Mouse (Mus musculus) heart, postnatal 0 days (tissue): ENCODE measurements at regions not wholly inside any gene's neighbourhood (a gene's known extent, or its start where the extent isn't known, plus 50 kb on each side); places are given as distances from the start of the nearest gene placed in this dataset.

Source experiments
- ATAC-seq: fragments of 200-750 bp; cut with Nextera tagmentation; 2 replicates; pipeline ENCODE4 v1.8.0; 2017; ENCODE audit warnings: low read depth, moderate number of reproducible peaks, moderate library complexity; ENCODE audit not compliant: insufficient read depth
- DNase-seq: peaks from one replicate; pipeline ENCODE4 v3.0.0-alpha.2; 2016; ENCODE audit warnings: low spot score
- H3K27ac ChIP-seq: fragments of 300-500 bp; sonication (generic); 2 replicates; pipeline ENCODE4 v1.5.1; 2014; ENCODE audit warnings: low read depth, mild to moderate bottlenecking
- H3K27me3 ChIP-seq: fragments of 300-500 bp; sonication (generic); 2 replicates; pipeline ENCODE4 v1.6.1; 2014; ENCODE audit warnings: low read length, mixed read lengths; ENCODE audit not compliant: control insufficient read depth, insufficient read depth
- H3K36me3 ChIP-seq: fragments of 300-500 bp; sonication (generic); replicated peaks from 2 replicates; pipeline ENCODE4 v1.6.1; 2014; ENCODE audit warnings: low read length, mixed read lengths; ENCODE audit not compliant: control insufficient read depth, insufficient read depth
- H3K4me1 ChIP-seq: fragments of 300-500 bp; sonication (generic); 2 replicates; pipeline ENCODE4 v1.6.1; 2014; ENCODE audit warnings: antibody characterized with exemption; ENCODE audit not compliant: control insufficient read depth, insufficient read depth
- H3K4me2 ChIP-seq: fragments of 300-500 bp; sonication (generic); 2 replicates; pipeline ENCODE4 v1.6.1; 2014; ENCODE audit warnings: low read depth, mild to moderate bottlenecking, low read length, moderate library complexity
- H3K4me3 ChIP-seq: fragments of 300-500 bp; sonication (generic); 2 replicates; pipeline ENCODE4 v1.5.1; 2014; ENCODE audit warnings: low read depth, low read length
- H3K9ac ChIP-seq: fragments of 300-500 bp; sonication (generic); replicated peaks from 2 replicates; pipeline ENCODE4 v1.6.1; 2014; ENCODE audit warnings: low read depth, low read length, mixed read lengths
- H3K9me3 ChIP-seq: fragments of 300-500 bp; sonication (generic); replicated peaks from 2 replicates; pipeline ENCODE4 v1.6.1; 2016; ENCODE audit warnings: low read length; ENCODE audit not compliant: control insufficient read depth
- CTCF ChIP-seq: IDR thresholded peaks from 2 replicates; pipeline ENCODE4 v1.5.1; 2016; ENCODE audit warnings: antibody characterized with exemption, control low read depth, low read depth
- EP300 ChIP-seq: IDR thresholded peaks from 2 replicates; pipeline ENCODE4 v1.6.1; 2016; ENCODE audit warnings: antibody characterized with exemption, low read depth
- whole genome bisulfite sequencing: fragments of 180-500 bp; shearing (Covaris S2); extraction: QIAGEN DNeasy Blood & Tissue Kit; methylation state at CpG from one replicate; pipeline ENCODE4 v1.1.7; 2014; 5-methylcytosine and 5-hydroxymethylcytosine counted together

DNA sequence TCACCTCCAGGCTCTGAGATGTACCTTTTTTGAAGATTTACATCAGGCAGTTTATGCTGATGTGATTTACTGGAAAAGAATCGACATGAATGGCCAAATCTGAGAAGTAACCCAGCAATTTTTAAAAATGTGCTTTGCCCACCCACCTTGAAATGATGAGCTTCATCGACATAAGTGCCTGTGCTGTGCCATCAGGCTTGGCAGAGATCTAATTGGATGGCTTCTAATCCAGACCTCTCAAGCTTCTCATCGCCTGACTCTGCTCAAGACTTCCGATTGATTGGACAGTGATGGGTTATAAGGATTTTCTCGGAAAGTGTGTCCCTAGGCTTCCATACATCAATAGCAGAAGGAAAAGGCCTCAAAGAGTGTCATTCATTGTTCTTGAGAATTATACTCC is 621.9 kb upstream of the Klhl29 start:
- Histone ChIP-seq H3K27me3 (no peaks in the 10 kb centered on the region), H3K4me3 (no peak overlapping the region), H3K9me3 (no peaks in the 10 kb centered on the region), H3K4me1 (no peaks in the 10 kb centered on the region), H3K27ac (no peak overlapping the region), H3K36me3 (no peaks in the 10 kb centered on the region), H3K4me2 (no peak overlapping the region), H3K9ac (no peak overlapping the region)
- TF ChIP-seq EP300 (no peak), CTCF (no peak)
- 70% methylated on average over 5 of the region's 5 CpGs for WGBS
- DNase-seq = no peak
- ATAC-seq = no peak

DNA sequence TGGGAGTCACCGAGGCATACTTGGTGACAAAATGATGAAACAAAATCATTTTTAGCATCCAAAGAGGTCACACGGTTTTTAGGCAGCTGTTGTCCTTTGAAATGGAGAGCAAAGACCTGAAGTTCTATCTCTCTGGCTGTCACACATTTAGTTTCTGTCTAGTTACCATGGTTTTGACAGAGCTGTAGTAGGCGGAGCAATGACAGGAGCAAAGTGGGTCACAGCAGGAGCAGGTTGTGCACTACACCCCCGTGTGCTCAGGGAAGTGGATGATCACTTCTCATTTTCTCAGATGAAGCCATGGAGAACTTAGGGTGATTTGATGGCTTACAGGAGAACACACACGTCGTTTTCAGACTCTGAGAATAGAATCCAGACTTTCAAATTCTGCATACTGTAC is 621.2 kb upstream of the Klhl29 start:
- WGBS = 60% methylated on average over 6 of the region's 6 CpGs
- no peak overlapping the region for H3K4me2 ChIP-seq
- TF ChIP-seq EP300 (no peak), CTCF (no peak)
- no peaks in the 10 kb centered on the region for H3K9me3 ChIP-seq
- no peak overlapping the region for H3K4me3 ChIP-seq
- H3K9ac ChIP-seq = no peak overlapping the region
- no peaks in the 10 kb centered on the region for H3K4me1 ChIP-seq
- H3K27me3 ChIP-seq = no peaks in the 10 kb centered on the region
- no peaks in the 10 kb centered on the region for H3K36me3 ChIP-seq
- no peak for ATAC-seq
- H3K27ac ChIP-seq = no peak overlapping the region
- no peak for DNase-seq

DNA sequence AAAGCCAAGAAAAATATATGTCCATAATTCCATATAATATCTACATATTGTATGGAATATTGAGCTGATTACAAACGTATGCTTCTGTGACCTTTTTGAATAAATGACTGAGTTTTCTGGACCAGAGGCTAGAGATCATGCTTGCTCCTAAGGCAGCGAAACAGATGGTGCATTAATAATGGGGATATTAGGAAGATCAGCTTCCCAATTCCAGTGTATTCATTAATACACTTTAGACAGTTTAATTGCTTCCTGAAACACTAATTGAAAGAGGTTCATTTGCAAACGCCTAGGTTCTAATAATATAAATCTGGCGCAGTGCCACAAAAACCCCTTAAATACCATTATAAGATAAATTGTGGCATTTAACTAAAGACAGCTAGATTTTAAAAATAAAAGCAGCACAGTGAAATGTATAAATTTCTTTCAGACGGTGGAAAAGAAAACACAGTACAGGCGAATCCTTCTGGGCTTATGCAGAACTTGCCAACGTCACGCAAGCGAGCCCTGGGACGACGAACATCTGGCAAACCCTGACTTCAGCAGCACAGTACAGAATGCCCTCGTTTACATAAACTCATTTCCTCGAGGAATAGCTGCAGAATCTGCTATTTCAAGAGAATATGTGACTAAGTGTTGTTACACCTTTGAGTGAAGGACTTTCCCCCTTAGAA is 608.6 kb upstream of the Klhl29 start:
- Histone ChIP-seq H3K4me3 (no peak overlapping the region), H3K9me3 (no peaks in the 10 kb centered on the region), H3K4me1 (no peaks in the 10 kb centered on the region), H3K4me2 (no peak overlapping the region), H3K27ac (no peak overlapping the region), H3K36me3 (no peaks in the 10 kb centered on the region), H3K27me3 (no peaks in the 10 kb centered on the region), H3K9ac (no peak overlapping the region)
- DNase-seq (no peak), ATAC-seq (no peak)
- WGBS = 59% methylated on average over 13 of the region's 13 CpGs
- TF ChIP-seq EP300 (no peak), CTCF (no peak)

DNA sequence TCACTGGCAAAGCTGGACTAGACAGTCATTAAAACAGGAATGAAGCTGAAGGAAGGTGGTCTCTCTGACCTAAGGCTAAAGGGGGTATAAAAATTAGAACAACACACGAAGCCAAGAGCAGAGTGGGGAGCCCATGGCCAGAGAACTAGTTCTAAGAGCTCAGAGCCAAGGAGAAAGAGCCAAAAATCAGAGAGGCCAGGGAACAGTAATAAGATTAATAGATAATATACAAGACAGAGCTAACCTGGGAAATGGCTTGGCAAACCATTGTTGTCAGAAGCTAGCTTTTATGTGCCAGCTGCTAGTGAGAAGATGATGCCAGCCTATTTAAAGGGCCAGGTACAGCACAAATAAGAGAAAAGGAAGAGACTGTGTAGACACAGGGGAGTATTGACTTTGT is 606.6 kb upstream of the Klhl29 start:
- Histone ChIP-seq H3K4me3 (no peak overlapping the region), H3K27ac (no peak overlapping the region), H3K36me3 (no peaks in the 10 kb centered on the region), H3K27me3 (no peaks in the 10 kb centered on the region), H3K4me1 (no peaks in the 10 kb centered on the region), H3K9me3 (no peaks in the 10 kb centered on the region), H3K9ac (no peak overlapping the region), H3K4me2 (no peak overlapping the region)
- ATAC-seq = no peak
- WGBS = 53% methylated on average over 1 of the region's 1 CpGs
- no peak for DNase-seq
- no peak for TF ChIP-seq CTCF
- TF ChIP-seq EP300 = no peak

DNA sequence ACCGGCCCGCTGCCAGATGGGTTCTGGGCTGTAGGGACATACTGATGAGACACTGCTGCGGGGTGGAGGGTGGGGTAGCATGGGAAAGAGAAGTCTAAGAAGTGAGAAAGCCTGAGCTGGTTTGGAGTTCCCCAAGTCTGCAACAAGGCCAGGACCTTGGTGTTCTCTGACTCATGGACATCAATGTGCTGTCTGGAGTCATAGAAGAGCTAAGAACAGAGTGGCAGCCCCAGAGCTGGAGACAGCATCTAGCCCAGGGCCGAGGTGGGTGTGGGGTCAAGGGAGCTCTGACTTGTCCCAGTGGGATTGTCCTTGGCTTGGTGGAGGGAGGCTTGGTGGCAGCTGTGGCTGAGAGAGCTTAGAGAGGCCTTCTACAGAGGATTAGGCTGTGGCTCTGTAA is 600.4 kb upstream of the Klhl29 start:
- H3K9ac ChIP-seq = no peak overlapping the region
- H3K27ac ChIP-seq = no peak overlapping the region
- H3K4me2 ChIP-seq = no peak overlapping the region
- H3K4me3 ChIP-seq = no peak overlapping the region
- H3K4me1 ChIP-seq = no peaks in the 10 kb centered on the region
- 87% methylated on average over 4 of the region's 4 CpGs for WGBS
- no peak for DNase-seq
- TF ChIP-seq EP300 (no peak), CTCF (no peak)
- ATAC-seq = no peak
- H3K27me3 ChIP-seq = no peaks in the 10 kb centered on the region
- no peaks in the 10 kb centered on the region for H3K9me3 ChIP-seq
- no peaks in the 10 kb centered on the region for H3K36me3 ChIP-seq

DNA sequence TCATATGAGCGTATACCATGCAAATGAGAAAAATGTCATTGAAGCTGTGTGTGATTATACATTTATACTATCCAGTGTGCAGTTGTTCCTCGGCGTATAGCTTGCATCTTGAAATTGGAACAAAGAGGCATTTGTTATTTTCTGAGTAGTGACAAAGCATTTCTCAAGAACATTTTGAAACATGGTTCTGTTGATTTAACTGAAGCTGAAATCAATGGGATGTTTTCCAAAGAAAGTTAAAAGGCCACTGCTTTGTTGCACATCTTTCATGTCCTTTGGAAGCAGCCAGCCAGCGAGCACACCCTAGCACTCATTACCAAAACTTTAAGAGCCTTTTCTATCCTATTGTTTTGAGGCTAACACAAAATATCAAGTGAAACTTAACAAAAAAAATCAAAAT is 594.1 kb upstream of the Klhl29 start:
- H3K4me2 ChIP-seq = no peak overlapping the region
- no peaks in the 10 kb centered on the region for H3K4me1 ChIP-seq
- DNase-seq = no peak
- no peak overlapping the region for H3K27ac ChIP-seq
- no peak for ATAC-seq
- WGBS = 79% methylated on average over 4 of the region's 4 CpGs
- no peaks in the 10 kb centered on the region for H3K36me3 ChIP-seq
- no peak overlapping the region for H3K9ac ChIP-seq
- H3K9me3 ChIP-seq = no peaks in the 10 kb centered on the region
- no peak for TF ChIP-seq CTCF
- H3K27me3 ChIP-seq = no peaks in the 10 kb centered on the region
- H3K4me3 ChIP-seq = no peak overlapping the region
